Mouse (Mus musculus): ENCODE results near the gene Vmn1r167.
"Not testable (repeated sequence)": the region's sequence is repeated elsewhere in the genome, so short reads cannot be mapped to it uniquely, and the experiment has no call there.

GRCm38 (mm10) chr7:23507106-23507505 is at the start of gene Vmn1r167:
- TF ChIP-seq CTCF (conservative IDR thresholded peaks at IDR 0.05; ENCODE audit: insufficient read depth, insufficient read length, low read depth, low read length); POLR2A (IDR thresholded peaks at IDR 0.05; ENCODE audit: low read depth, low read length): not testable (repeated sequence)

Measured in kidney, adult 2 months (tissue).